Mouse (Mus musculus) cerebellum, adult 2 months (tissue): ENCODE results near the gene Sh3tc1. TPM values are rescaled to one million over a fixed set of nuclear protein-coding genes. Genes with fewer than 3 reads are reported as not detected.
A peak's percentile ranks its signal among the peaks of the same experiment; 100 is the strongest.

Experiments used
- DNase-seq, 2 experiments: peaks; one replicate each; pipeline ENCODE4 v3.0.0; 2021
- H3K27ac ChIP-seq: fragments of 200-500 bp; 2 replicates; pipeline ENCODE4 v1.5.1; 2012; ENCODE audit warnings: low read length, control low read depth, inconsistent platforms; ENCODE audit not compliant: insufficient read depth
- H3K27me3 ChIP-seq: fragments of 200-500 bp; 2 replicates; pipeline ENCODE4 v1.6.1; 2012; ENCODE audit warnings: inconsistent platforms, mild to moderate bottlenecking, low read length, moderate library complexity; ENCODE audit not compliant: control insufficient read depth, insufficient read depth
- H3K4me1 ChIP-seq: fragments of 200-500 bp; 2 replicates; pipeline ENCODE4 v1.6.1; 2011; ENCODE audit warnings: low read length; ENCODE audit not compliant: control insufficient read depth, insufficient read depth
- H3K4me3 ChIP-seq: fragments of 200-500 bp; replicated peaks from 2 replicates; pipeline ENCODE3; 2011; ENCODE audit warnings: mild to moderate bottlenecking, low read depth, low read length, control low read depth; ENCODE audit not compliant: insufficient read depth
- CTCF ChIP-seq: fragments of 200-500 bp; IDR thresholded peaks from 2 replicates; pipeline ENCODE4 v1.5.1; 2011; ENCODE audit warnings: low read depth, mild to moderate bottlenecking, control low read depth, low read length, moderate library complexity, borderline replicate concordance; ENCODE audit not compliant: insufficient read depth
- POLR2A ChIP-seq: fragments of 200-500 bp; IDR thresholded peaks from 2 replicates; pipeline ENCODE4 v1.6.1; 2011; ENCODE audit warnings: low read length, control low read depth, borderline replicate concordance; ENCODE audit not compliant: insufficient read depth
- WGBS: fragments of 180-500 bp; shearing (Covaris S2); methylation state at CpG from one replicate; pipeline ENCODE4 v1.1.7; 2018; 5-methylcytosine and 5-hydroxymethylcytosine counted together
- polyA plus RNA-seq: library from polyadenylated mRNA; depleted of rRNA; stranded (reverse); fragments of >200 nt; gene quantifications from 2 replicates; pipeline ENCODE4 v1.2.3, GENCODE M21; 2012

Gene Sh3tc1
- polyA plus RNA-seq, 1 experiment: 1.7 TPM

- Histone ChIP-seq H3K27me3 (no peaks in the 10 kb centered on the region), H3K27ac (peak overlapping the region; percentile 42; the same call in 1 of the 2 replicates), H3K4me1 (peaks cover 8% of the 10 kb centered on the region), H3K4me3 (peak overlapping the region; percentile 75)
- TF ChIP-seq POLR2A (no peak), CTCF (no peak)
- 2% methylated on average over 40 of the region's 40 CpGs for WGBS
- DNase-seq: peak; percentile 65 to 70
These were observed 18.6 kb upstream of the Sh3tc1 start for GRCm38 (mm10) chr5:35758081-35759053.

DNA sequence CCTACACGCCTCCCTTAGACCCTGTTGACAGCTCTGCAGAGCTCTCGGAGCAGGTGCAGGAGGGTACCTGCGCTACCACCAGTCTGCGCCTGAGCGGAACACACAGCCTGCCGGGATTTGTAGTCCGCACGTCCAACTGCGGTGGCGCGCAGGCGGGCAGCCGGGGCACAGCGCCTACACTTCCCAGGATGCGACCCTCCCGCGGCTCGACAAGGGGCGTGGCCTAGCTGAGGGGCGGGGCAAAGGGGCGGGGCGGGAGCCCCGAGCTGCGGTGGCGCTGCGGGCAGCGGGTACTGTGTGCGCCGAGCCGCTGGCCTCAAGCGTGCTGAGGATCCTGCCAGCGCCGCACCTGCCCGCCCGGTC is 17.8 kb upstream of the Sh3tc1 start, which contains the start of gene Ablim2:
TSS of gene Ablim2 (plus strand) at position 242 of the 363 bp plus-strand sequence.
- H3K27ac ChIP-seq: peak within 1 kb of the TSS; percentile 42
- peaks cover 8% of the 10 kb centered on the region for H3K4me1 ChIP-seq
- WGBS: under 1% methylated on average over 35 of the region's 35 CpGs
- peak; percentile 97 to 99 for DNase-seq
- peak within 1 kb of the TSS; percentile 75 for H3K4me3 ChIP-seq
- TF ChIP-seq POLR2A (peak; percentile 86), CTCF (no peak)
- no peaks in the 10 kb centered on the region for H3K27me3 ChIP-seq

DNA sequence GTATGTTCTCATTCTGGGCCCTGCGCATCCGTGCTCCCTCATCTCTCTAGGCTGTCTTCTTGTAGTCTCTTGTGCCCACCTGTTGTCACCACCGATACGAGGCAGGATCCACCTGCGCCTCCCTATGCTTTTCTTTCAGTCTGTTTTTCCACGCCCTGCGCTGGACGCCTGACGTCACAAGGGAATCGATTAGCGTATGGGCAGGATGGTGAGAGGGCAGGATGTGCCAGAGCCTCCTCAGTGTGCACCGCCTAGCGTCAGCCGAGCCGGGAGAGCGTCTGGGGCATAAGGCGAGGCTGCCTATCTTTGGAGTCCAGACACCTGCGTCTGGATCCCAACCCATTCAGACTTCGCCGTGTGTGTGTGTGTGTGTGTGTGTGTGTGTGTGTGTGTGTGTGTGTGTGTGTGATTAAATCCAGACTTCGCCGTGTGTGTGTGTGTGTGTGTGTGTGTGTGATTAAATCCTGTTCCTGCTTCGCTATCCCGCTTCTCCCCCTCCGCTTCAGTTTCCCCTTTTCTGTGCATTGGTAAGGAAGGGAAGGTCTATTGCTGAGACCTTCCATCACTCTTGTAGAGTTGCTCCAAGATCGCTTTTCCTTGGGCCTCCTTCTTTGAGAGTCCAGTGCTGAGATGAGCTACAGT is 17.3 kb upstream of the Sh3tc1 start:
- TF ChIP-seq CTCF (no peak), POLR2A (no peak)
- Histone ChIP-seq H3K4me1 (peaks cover 8% of the 10 kb centered on the region), H3K27ac (peak overlapping the region; percentile 27), H3K27me3 (no peaks in the 10 kb centered on the region), H3K4me3 (peak overlapping the region; percentile 54)
- WGBS: 4% methylated on average over 26 of the region's 26 CpGs
- DNase-seq: peak; percentile 86 to 88

GRCm38 (mm10) chr5:35756020-35756419 is 16.2 kb upstream of the Sh3tc1 start:
- Histone ChIP-seq H3K27me3 (no peaks in the 10 kb centered on the region), H3K4me1 (peaks cover 4% of the 10 kb centered on the region), H3K4me3 (no peak overlapping the region), H3K27ac (no peak overlapping the region)
- no peak for DNase-seq
- WGBS: 75% methylated on average over 4 of the region's 4 CpGs
- TF ChIP-seq POLR2A: no peak
- no peak for TF ChIP-seq CTCF

DNA sequence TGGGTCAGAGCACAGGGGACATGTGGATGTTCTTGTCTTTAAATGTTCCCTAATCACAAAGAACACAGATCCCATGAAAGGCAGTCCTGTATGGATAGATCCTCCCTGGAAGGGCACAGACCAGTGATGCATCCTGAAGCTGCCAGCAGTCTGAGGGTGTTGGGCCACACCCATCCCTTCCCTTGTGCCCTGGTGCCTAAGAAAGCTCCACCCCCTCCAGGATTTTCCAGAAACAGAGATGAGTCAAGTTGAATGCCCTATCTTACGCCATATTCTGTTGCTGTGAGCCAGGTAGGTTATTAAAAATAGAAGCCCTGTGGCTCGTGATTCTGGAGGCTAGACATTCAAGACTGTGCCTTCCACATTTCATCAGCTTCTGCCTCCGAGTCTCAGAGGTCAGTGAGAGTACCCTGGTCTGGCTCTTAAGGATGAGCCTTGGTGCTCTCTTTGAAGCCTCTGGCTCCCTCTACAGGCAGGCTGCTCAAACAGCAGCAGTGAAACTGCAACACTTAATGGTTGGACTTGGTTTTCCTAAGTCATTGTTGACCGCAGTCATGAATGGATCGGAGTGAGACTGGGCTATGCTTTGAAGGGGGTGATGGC is 15.4 kb upstream of the Sh3tc1 start:
- Histone ChIP-seq H3K27me3 (no peaks in the 10 kb centered on the region), H3K27ac (no peak overlapping the region), H3K4me1 (peaks cover 4% of the 10 kb centered on the region), H3K4me3 (no peak overlapping the region)
- DNase-seq: peak; percentile 68
- WGBS: 22% methylated on average over 5 of the region's 5 CpGs
- peak; percentile 82 for TF ChIP-seq CTCF
- no peak for TF ChIP-seq POLR2A

GRCm38 (mm10) chr5:35751016-35751415 is 11.2 kb upstream of the Sh3tc1 start:
- Histone ChIP-seq H3K27me3 (no peaks in the 10 kb centered on the region), H3K4me3 (no peak overlapping the region), H3K27ac (no peak overlapping the region), H3K4me1 (no peaks in the 10 kb centered on the region)
- TF ChIP-seq CTCF (no peak), POLR2A (no peak)
- WGBS: 90% methylated on average over 7 of the region's 7 CpGs
- DNase-seq: no peak

GRCm38 (mm10) chr5:35750026-35750425 is 10.2 kb upstream of the Sh3tc1 start:
- no peaks in the 10 kb centered on the region for H3K27me3 ChIP-seq
- no peak overlapping the region for H3K27ac ChIP-seq
- no peak for DNase-seq
- no peaks in the 10 kb centered on the region for H3K4me1 ChIP-seq
- no peak overlapping the region for H3K4me3 ChIP-seq
- 30% methylated on average over 1 of the region's 1 CpGs for WGBS
- TF ChIP-seq POLR2A: no peak
- TF ChIP-seq CTCF: no peak

DNA sequence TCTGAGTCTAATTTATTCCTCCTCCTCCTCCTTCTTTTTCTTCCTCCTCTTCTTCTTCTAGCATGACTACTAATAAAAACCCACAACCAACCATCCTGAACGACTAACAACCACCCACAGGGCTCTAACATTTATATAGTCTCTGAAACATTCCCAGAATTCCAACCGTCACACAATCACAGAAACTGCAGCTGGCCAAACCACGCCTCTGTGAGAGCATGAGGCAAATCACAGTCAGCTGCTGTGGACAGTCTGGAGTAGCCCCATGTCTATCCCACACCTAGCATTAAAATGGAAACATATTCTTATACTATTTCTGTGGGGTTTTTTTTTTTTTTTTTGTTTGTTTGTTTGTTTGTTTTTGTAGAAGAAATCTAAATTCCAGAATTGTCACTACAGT is 9.6 kb upstream of the Sh3tc1 start:
- Histone ChIP-seq H3K27me3 (no peaks in the 10 kb centered on the region), H3K27ac (no peak overlapping the region), H3K4me1 (no peaks in the 10 kb centered on the region), H3K4me3 (no peak overlapping the region)
- DNase-seq: no peak
- WGBS: 68% methylated on average over 3 of the region's 3 CpGs
- TF ChIP-seq POLR2A (no peak), CTCF (no peak)
